Mouse (Mus musculus) ES-Bruce4 (cell line): ENCODE results near the gene Msi2.

Experiments used
- CTCF ChIP-seq: IDR thresholded peaks from one replicate; pipeline ENCODE4 v1.8.1; 2011; ENCODE audit warnings: low read depth, low read length
- EP300 ChIP-seq: IDR thresholded peaks from 2 replicates; pipeline ENCODE4 v1.6.1; 2011; ENCODE audit warnings: low read depth, low read length; ENCODE audit not compliant: insufficient read depth

GRCm38 (mm10) chr11:88443291-88443690 is 275.0 kb downstream of the Msi2 start:
- TF ChIP-seq EP300, result no peak
- TF ChIP-seq CTCF, result no peak
